Mouse (Mus musculus) E14TG2a.4 (cell line): ENCODE measurements around the gene Rhd.

ENCODE experiments used
- CTCF ChIP-seq: conservative IDR thresholded peaks from 2 replicates; pipeline ENCODE4 v1.5.1; 2014; ENCODE audit warnings: low read length
- NANOG ChIP-seq: IDR thresholded peaks from 2 replicates; pipeline ENCODE4 v1.6.1; 2014; ENCODE audit warnings: borderline replicate concordance, low read length, mixed read lengths
- POU5F1 ChIP-seq: IDR thresholded peaks from 2 replicates; pipeline ENCODE4 v1.6.1; 2014; ENCODE audit warnings: low read length, borderline replicate concordance

- no peak for TF ChIP-seq CTCF
- no peak for TF ChIP-seq NANOG
- TF ChIP-seq POU5F1 = no peak
Measured at GRCm38 (mm10) chr4:134867661-134868060, 3.3 kb downstream of the Rhd start.
